In genomic region chrX:51372477-51373239, GRCm38 (mm10) we compare ENCODE assay signal across 8 mouse cellular contexts.
A peak's percentile ranks its signal among the peaks of the same experiment; 100 is the strongest.
DNase-seq lines count a peak whose midpoint lies in the region; ATAC-seq lines count a peak whose summit lies in the region.

No protein-coding gene starts in this region.

- no peak overlapping the region for H3K9ac ChIP-seq in limb, embryonic 11.5 days (ENCODE audit: low read length)

- H3K4me2 ChIP-seq in limb, embryonic 11.5 days (ENCODE audit: low read depth, severe bottlenecking), result no peak overlapping the region

- no peak for ATAC-seq in limb, embryonic 11.5 days (ENCODE audit: insufficient number of reproducible peaks, low FRiP score, low TSS enrichment, low read depth)
- no peak for ATAC-seq in activated CD4-positive, CD25-positive, alpha-beta regulatory T cell, adult 4 months

- DNase-seq in gastrocnemius, postnatal 10 days, result peak; percentile 7
- DNase-seq in gastrocnemius, postnatal 36 days, result no peak
- peak; percentile 9 to 11 for DNase-seq in right cerebral cortex, adult 2 months (ENCODE audit: low spot score in 2 of 2)
- DNase-seq in right cerebral cortex, postnatal 36 days (ENCODE audit: low spot score in 2 of 2), result no peak
- DNase-seq in embryo, embryonic 11 days, result peak; percentile 45
- peak; percentile 42 for DNase-seq in limb, embryonic 11.5 days (ENCODE audit: low spot score)
- DNase-seq in right cerebral cortex, postnatal 25 days, result peak; percentile 8

- no peaks in the 10 kb centered on the region for H3K9me3 ChIP-seq in limb, embryonic 11.5 days (ENCODE audit: control insufficient read depth, low read length)

- H3K27me3 ChIP-seq in limb, embryonic 11.5 days (ENCODE audit: control insufficient read depth, insufficient read depth, low read length), result no peaks in the 10 kb centered on the region

- H3K4me1 ChIP-seq in limb, embryonic 11.5 days (ENCODE audit: control insufficient read depth, insufficient read depth, low read length), result no peaks in the 10 kb centered on the region

- intact Hi-C loops in gastrocnemius, postnatal 36 days (cut with DNase I), result loop anchor here (10.0 kb wide), 1 partner anchor 198 kb away; no protein-coding TSS in a partner anchor

- WGBS in limb, embryonic 11.5 days, result 44% methylated on average over 5 of the region's 5 CpGs

- H3K27ac ChIP-seq in limb, embryonic 11.5 days (replicated peaks; ENCODE audit: low read depth, low read length), result no peak overlapping the region

- no peaks in the 10 kb centered on the region for H3K36me3 ChIP-seq in limb, embryonic 11.5 days (ENCODE audit: control insufficient read depth, insufficient read depth, low read length)

- no peak overlapping the region for H3K4me3 ChIP-seq in limb, embryonic 11.5 days (ENCODE audit: low read depth, low read length)

Comparison
In these comparisons a context has a peak if more than half of its experiments do, and no peak if none do; other contexts are left out.
1. DNase-seq: peak in gastrocnemius, postnatal 10 days (single experiment), right cerebral cortex, adult 2 months (2 of 2), embryo, embryonic 11 days (single experiment), limb, embryonic 11.5 days (single experiment) and right cerebral cortex, postnatal 25 days (single experiment); none in gastrocnemius, postnatal 36 days (0 of 2) and right cerebral cortex, postnatal 36 days (0 of 2).